Mouse (Mus musculus) cerebellum, adult 2 months (tissue): Measurements from ENCODE around the gene Tpi1. TPM values are rescaled to one million over a fixed set of nuclear protein-coding genes. Genes with fewer than 3 reads are reported as not detected.
"Not testable (repeated sequence)": the region's sequence is repeated elsewhere in the genome, so short reads cannot be mapped to it uniquely, and the experiment has no call there.

Experiments
- DNase-seq, 2 experiments: peaks; one replicate each; pipeline ENCODE4 v3.0.0; 2021
- H3K27ac ChIP-seq: fragments of 200-500 bp; 2 replicates; pipeline ENCODE4 v1.5.1; 2012; ENCODE audit warnings: low read length, control low read depth, inconsistent platforms; ENCODE audit not compliant: insufficient read depth
- H3K27me3 ChIP-seq: fragments of 200-500 bp; 2 replicates; pipeline ENCODE4 v1.6.1; 2012; ENCODE audit warnings: inconsistent platforms, mild to moderate bottlenecking, low read length, moderate library complexity; ENCODE audit not compliant: control insufficient read depth, insufficient read depth
- H3K4me1 ChIP-seq: fragments of 200-500 bp; 2 replicates; pipeline ENCODE4 v1.6.1; 2011; ENCODE audit warnings: low read length; ENCODE audit not compliant: control insufficient read depth, insufficient read depth
- H3K4me3 ChIP-seq: fragments of 200-500 bp; replicated peaks from 2 replicates; pipeline ENCODE3; 2011; ENCODE audit warnings: mild to moderate bottlenecking, low read depth, low read length, control low read depth; ENCODE audit not compliant: insufficient read depth
- CTCF ChIP-seq: fragments of 200-500 bp; IDR thresholded peaks from 2 replicates; pipeline ENCODE4 v1.5.1; 2011; ENCODE audit warnings: low read depth, mild to moderate bottlenecking, control low read depth, low read length, moderate library complexity, borderline replicate concordance; ENCODE audit not compliant: insufficient read depth
- POLR2A ChIP-seq: fragments of 200-500 bp; IDR thresholded peaks from 2 replicates; pipeline ENCODE4 v1.6.1; 2011; ENCODE audit warnings: low read length, control low read depth, borderline replicate concordance; ENCODE audit not compliant: insufficient read depth
- WGBS: fragments of 180-500 bp; shearing (Covaris S2); methylation state at CpG from one replicate; pipeline ENCODE4 v1.1.7; 2018; 5-methylcytosine and 5-hydroxymethylcytosine counted together
- polyA plus RNA-seq: library from polyadenylated mRNA; depleted of rRNA; stranded (reverse); fragments of >200 nt; gene quantifications from 2 replicates; pipeline ENCODE4 v1.2.3, GENCODE M21; 2012

Gene Tpi1
- polyA plus RNA-seq, 1 experiment = 1,205 TPM

DNA sequence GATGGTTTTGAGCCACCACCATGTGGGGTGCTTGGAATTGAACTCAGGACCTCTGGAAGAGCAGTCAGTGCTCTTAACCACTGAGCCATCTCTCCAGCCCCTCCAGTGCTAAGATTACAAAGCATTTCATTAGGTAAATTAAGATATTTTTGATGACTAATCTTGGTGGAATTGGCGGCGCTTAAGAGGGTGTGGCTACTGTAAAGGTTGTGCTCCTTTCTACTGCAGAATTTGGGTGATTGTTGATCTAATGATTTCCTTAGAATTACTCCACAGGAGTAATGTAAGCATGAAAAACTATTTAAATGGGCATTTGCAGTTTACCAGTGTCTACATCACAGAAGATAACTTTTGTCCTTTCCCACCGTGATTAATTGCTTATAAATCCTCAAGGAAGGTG lies 9.8 kb downstream of the Tpi1 start:
- H3K27ac ChIP-seq = no peak overlapping the region
- no peak for TF ChIP-seq POLR2A
- TF ChIP-seq CTCF = no peak
- 94% methylated on average over 3 of the region's 3 CpGs for WGBS
- no peaks in the 10 kb centered on the region for H3K27me3 ChIP-seq
- H3K4me1 ChIP-seq = peaks cover 7% of the 10 kb centered on the region; the same call in 1 of the 2 replicates
- no peak overlapping the region for H3K4me3 ChIP-seq
- DNase-seq = no peak

DNA sequence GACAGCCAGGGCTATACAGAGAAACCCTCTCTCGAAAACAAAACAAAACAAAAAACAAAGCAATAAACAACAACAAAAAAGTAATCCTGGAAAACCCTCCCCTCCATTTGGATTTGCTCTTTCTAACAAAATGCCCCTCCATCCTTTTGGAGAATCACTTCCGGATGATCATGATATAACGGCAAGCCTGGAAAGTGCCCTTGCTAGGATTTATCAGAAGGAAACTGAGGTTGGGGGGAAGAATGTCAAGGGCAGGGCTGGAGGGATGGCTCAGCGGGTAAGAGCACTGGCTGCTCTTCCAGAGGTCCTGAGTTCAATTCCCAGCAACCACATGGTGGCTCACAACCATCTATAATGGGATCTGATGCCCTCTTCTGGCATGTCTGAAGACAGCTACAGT lies 10.4 kb downstream of the Tpi1 start:
- not testable (repeated sequence) for H3K27ac ChIP-seq, H3K27me3 ChIP-seq, DNase-seq, H3K4me1 ChIP-seq, H3K4me3 ChIP-seq
- WGBS = 94% methylated on average over 4 of the region's 4 CpGs

DNA sequence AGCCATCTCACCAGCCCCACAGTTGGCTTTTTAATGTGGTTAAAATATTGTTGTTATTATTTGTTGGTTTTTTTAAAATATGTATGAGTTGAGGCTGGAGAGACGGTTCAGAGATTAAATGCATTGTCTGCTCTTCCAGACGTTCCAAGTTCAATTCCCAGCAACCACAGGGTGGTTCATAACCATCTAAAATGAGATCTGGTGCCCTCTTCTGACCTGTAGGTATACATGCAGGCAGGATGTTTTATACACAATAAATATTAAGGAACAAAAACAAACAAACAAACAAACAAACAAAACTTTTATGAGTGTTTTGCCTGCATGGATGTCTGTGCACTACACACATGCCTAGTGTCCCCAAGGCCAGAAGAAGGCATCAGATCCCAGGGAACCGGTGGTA lies 11.0 kb downstream of the Tpi1 start:
- Histone ChIP-seq H3K27me3 (no peaks in the 10 kb centered on the region), H3K4me3 (no peak overlapping the region), H3K27ac (no peak overlapping the region), H3K4me1 (peaks cover 7% of the 10 kb centered on the region; the same call in 1 of the 2 replicates)
- DNase-seq = no peak
- TF ChIP-seq POLR2A = no peak
- no peak for TF ChIP-seq CTCF
- 77% methylated on average over 3 of the region's 3 CpGs for WGBS

DNA sequence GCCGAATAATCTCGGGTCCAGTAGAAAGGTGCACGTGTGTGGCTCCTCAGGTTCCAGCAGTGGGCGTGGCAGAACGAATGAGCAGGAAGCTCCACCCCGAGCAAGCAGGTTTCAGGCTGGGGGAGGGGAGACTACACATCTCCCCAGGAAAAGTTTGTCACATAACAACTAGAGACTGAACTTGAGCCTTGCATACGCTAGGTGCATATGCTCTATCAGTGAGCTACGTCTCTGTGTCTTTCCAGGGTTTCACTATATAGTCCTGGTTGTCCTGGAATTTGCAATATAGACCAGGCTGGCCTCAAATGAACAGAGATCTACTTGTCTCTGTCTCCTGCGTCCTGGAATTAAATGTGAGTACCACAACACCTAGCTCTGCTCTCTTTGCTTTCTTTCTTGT lies 11.7 kb downstream of the Tpi1 start:
- H3K4me1 ChIP-seq, H3K4me3 ChIP-seq, H3K27ac ChIP-seq, H3K27me3 ChIP-seq, DNase-seq: not testable (repeated sequence)
- WGBS = 37% methylated on average over 6 of the region's 9 CpGs

DNA sequence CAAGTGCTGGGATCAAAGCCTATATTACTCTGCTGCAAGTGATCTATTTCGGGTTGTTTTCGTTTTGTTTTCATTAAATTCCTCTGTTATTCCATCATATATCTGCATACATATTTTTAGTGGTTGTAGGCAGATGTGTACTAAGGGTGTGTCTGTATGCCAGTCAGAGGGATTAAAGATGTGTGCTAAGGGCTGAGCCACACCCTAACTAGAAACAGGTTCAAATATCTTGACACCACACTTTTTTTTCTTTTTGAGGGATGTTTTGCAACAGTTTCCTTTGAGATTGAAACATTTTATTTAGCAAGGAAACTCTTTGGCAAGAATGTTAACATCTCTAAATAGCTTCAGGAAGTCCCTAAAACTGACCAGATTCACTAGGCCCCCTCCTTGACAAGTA lies 17.9 kb downstream of the Tpi1 start:
- no peak for DNase-seq
- 89% methylated on average over 2 of the region's 2 CpGs for WGBS
- Histone ChIP-seq H3K4me1 (no peaks in the 10 kb centered on the region), H3K27me3 (no peaks in the 10 kb centered on the region), H3K27ac (no peak overlapping the region), H3K4me3 (no peak overlapping the region)
- TF ChIP-seq POLR2A (no peak), CTCF (no peak)

DNA sequence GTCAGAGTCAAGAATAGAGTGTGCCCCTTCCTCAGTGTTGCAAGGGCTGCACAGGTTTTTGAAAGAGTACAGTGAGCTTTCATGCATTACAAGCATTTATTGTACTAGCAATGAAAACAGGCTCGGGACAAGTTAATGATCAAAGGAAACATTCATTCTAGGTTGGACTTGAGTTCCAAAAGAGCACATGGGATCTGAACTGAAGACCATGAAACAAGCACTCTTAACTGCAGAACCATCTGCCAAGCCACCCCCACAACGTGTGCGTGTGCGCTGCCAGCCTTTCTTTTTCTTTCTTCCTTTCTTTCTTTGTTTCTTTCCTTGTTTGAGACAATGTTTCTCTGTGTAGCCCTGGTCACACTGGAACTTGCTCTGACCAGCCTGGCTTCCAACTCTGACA lies 18.3 kb downstream of the Tpi1 start:
- H3K27ac ChIP-seq = no peak overlapping the region
- H3K4me3 ChIP-seq = no peak overlapping the region
- no peak for TF ChIP-seq CTCF
- no peak for TF ChIP-seq POLR2A
- 79% methylated on average over 4 of the region's 4 CpGs for WGBS
- no peaks in the 10 kb centered on the region for H3K27me3 ChIP-seq
- DNase-seq = no peak
- no peaks in the 10 kb centered on the region for H3K4me1 ChIP-seq

DNA sequence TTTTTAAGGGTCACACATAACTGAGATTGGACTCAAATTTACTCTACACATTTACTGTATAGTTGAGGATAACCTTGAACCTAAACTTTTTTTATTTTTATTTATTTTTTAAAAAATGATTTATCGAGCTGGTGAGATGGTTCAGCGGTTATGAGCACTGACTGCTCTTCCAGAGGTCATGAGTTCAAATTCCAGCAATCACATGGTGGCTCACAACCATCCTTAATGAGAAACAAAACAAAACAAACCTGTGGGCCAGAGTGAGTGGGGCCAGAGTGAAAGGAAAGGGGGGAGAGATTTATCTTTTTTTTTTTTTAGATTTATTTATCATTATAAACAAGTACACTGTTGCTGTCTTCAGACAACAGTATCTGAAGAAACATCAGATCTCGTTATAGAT lies 22.2 kb downstream of the Tpi1 start:
- TF ChIP-seq POLR2A (no peak), CTCF (no peak)
- Histone ChIP-seq H3K27me3 (no peaks in the 10 kb centered on the region), H3K4me3 (no peak overlapping the region), H3K27ac (no peak overlapping the region), H3K4me1 (peaks cover 7% of the 10 kb centered on the region; the same call in 1 of the 2 replicates)
- DNase-seq = no peak
- 91% methylated on average over 3 of the region's 3 CpGs for WGBS

DNA sequence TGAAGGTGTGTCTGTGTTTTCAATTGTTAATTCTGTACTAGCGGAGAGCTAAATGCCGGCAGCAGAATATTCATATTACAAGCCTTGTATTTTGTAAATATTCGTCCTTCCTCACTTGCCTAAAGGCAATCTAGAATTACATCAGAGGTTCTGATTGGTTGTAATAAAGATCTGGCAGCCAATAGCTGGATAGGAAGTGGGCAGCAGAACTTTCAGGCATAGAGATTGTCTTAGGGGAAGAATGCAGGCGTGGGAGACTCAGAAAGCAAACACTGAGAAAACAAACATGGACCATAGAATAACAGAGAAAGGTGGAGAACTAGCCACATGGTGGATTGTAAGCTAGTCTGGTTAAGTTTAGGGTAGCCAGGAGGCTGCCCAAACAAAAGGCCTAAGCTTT lies 24.0 kb downstream of the Tpi1 start:
- Histone ChIP-seq H3K27ac (no peak overlapping the region), H3K27me3 (no peaks in the 10 kb centered on the region), H3K4me1 (peaks cover 19% of the 10 kb centered on the region; the same call in 1 of the 2 replicates), H3K4me3 (no peak overlapping the region)
- TF ChIP-seq POLR2A (no peak), CTCF (no peak)
- no peak for DNase-seq
- 85% methylated on average over 4 of the region's 4 CpGs for WGBS

DNA sequence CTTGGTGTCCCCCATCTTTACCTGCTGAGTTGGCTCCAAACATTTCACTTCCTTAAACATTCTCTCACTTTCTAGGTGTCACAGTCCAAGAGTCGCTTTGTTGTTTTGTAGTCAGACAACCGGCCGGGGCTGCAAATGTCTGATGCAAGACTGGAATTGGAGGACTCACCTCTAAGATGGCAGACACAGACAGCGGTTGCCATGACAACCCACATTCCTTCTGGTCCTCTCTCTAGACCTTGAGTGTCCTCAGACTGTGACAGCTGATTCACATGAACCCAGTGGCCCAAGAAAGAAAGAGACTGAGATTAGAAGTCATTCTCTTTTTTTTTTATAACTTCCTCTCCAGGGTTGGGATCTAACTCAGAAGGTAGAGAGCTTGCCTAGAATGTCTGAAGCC lies 24.6 kb downstream of the Tpi1 start:
- H3K27ac ChIP-seq = no peak overlapping the region
- H3K4me1 ChIP-seq = peaks cover 19% of the 10 kb centered on the region; the same call in 1 of the 2 replicates
- TF ChIP-seq POLR2A = no peak
- no peak for TF ChIP-seq CTCF
- 77% methylated on average over 4 of the region's 4 CpGs for WGBS
- H3K27me3 ChIP-seq = no peaks in the 10 kb centered on the region
- H3K4me3 ChIP-seq = no peak overlapping the region
- no peak for DNase-seq
